Mouse (Mus musculus): ENCODE data around the gene Wwc1.

Wwc1 gene

DNA sequence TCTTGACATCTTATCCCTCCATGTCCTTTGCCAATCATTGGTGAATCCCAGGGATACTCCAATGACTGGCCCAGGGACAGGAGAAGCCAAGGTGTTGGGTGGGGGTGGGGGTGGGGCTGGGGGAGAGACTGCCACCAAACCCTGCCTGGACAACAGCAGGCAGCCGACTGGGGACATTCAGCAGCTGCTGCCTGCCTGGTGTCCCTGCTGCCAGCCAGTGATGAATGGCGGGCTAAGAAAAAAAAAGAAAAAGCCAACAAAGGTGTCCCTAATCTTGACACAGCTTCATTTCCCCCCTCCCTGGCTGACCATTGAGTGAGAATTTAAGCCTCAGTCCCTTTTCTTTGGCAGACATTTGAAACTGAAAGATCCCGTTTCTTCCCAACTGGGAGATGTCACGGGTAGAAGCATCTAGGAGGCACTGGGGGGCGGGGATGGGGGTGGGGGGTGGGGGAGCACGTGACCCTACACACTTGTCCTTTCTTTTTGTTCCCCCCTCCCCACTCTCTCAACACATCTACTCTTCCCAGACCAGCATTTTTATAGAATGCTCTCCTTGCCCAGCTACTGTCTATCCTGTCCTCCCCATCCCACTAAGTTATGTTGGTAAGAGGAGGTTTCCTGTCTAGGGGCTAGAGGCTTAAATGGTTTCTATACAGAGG is 7.9 kb downstream of the Wwc1 start:
- DNase-seq = no peak

DNA sequence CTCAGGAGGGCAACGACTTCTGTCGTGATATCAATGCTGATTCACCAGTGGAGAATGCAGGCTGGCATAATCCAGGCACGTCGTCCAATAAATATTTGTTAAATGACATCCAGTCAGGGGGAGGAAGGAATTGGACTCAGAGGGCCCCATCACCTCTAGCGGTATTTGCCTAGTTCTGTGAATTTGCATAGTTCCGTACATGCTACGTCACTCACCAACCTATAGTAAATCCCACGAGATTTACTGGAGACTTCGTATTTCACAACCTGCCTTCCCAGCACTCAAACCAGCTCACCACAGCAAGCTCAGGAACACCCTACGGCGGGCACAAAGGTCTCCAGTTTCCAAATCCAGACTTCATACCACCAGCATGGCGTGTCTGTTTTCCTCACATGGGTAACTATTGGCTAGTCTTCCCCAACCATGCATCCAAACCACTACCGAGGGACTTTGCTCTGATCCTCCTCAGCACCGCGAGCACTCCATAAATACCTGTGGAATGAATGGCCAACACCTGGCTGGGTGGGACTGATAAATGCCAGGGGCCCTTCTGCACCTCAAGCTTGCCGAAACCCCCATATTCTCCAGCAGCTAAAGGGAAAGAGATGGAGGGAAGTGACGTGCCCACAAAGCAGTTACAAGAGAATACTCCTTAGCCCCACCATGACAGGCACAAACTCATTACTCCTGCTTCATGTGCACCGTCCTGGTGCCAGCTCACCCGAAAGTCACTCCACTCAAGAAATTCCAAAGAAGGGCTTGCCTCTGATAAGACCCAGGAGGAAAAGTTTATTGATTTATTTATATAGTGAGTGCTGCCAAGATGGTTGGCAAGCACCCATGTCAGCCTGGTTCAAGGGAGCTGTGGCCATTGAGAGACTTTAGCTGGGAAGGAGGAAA is 9.3 kb downstream of the Wwc1 start:
- no peak for DNase-seq

DNA sequence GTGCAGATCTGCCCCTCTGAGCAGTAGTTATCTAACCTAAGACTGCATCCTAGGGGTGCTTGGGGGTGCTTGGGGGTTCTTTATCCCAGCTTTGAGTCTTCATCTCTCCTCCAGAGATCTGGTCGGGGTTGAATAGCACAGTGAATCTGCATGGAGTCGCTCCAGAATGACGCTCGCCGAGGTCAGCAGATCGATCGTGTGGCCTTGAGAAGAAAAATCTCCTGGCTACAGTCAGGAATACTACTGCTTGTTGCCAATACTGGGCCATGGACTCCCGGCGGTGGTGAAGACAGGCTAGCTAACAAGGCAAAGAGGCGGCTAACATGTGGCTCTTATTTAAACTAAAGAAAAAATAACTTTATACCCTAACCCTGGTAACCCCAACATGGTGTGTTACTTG is 12.0 kb downstream of the Wwc1 start:
- DNase-seq = no peak

DNA sequence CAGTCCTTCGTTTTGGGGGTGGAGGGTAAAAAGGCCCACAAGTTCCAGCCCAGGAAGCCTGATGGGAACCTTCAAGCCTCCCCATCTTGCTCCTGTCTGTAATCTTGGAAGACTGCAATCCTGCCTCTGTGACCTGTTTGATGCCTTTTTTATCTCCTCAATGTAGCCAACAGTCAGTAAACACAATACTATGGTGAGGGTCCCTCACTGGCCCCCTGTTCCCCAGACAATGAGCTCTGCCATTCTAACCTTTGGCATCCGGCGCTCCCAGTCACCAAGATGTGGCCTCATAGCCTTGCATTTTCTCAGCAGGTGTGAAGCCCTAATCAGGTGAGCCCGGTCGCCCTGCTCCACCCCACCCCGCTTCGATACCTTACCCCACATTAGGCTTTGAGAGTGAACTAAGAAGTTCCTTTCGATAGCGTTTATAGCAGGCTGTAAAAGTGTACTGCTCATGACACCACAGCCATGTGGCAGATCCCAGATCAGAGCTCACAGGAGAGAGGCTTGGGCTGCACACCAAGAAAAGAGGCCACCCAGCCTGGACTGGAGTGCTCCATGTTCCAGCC is 16.3 kb downstream of the Wwc1 start:
- DNase-seq = no peak

DNA sequence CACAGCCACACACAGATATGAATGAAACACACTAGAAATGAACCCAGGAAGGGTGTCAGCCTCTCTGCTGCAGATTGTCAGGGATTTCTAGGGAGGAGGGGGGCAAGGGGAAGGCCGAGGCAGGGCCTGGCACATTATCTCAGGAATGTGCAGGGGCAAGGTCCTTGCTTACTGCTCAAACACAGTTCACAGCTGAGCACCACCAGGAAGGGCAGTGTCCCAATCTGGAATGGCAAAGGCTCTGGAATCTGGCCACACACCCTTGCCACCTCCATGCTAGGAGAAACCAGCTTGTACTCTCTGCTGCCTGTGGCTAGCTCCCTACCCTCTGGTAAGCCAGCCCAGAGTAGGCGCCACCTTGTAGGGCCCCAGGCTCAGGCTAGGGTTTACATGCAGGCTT is 16.8 kb downstream of the Wwc1 start:
- no peak for DNase-seq

DNA sequence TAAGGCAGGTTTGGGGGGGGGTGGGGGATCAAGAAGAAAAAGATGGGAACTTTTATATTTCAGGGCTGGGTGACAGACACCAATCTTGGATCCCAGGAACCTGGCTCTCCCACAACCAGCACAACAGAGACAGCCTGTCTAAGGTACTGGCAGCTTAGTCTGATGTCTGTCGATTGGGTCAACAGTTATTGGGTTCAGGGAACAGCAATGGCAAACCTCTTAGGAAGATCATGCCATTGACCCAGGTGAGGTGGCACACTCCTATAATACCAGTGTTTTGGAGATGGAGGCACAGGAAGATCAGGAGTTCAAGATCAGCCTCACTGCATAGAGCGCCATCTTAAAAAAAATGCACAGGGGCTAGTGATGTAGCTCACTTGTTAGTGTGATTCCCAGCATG is 17.9 kb downstream of the Wwc1 start:
- DNase-seq = no peak

DNA sequence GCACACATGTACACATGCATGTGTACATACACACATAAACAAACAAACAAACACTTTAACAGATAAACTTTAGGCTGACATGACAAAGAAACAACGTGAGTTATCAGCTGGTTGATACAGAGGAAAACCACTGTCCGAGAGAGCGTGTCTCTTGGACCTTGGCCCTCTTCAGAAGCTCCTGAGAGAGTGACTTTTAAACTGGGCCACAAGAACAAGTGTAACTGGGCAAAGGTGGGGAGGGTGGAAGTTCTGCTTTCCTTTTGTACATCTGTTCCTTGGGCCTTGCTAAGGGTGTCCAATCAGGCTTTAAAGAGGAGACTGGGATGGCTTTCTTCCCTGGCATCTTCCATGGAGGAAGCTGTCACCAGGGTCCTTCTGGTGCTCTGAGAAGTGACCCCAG is 21.1 kb downstream of the Wwc1 start:
- no peak for DNase-seq

DNA sequence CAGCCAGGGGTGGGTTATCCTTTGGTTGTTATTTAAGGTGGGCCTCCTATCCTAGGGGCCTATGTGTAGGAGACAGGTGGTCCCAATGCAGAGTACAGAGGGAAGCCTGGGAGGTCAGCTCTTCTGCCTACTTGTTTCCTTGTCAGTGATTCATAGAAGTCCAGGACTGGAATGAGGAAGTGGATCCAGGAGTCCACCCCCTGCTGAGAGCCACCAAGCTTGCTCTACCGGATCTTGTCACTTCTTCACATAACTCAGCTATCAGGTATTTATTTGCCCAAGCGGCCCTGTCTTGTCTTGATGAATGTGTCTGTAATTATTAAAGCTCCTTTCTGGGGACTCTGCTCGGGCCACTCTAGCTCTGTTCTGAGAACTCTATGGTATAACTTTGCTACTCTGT is 24.8 kb downstream of the Wwc1 start:
- DNase-seq = no peak

DNA sequence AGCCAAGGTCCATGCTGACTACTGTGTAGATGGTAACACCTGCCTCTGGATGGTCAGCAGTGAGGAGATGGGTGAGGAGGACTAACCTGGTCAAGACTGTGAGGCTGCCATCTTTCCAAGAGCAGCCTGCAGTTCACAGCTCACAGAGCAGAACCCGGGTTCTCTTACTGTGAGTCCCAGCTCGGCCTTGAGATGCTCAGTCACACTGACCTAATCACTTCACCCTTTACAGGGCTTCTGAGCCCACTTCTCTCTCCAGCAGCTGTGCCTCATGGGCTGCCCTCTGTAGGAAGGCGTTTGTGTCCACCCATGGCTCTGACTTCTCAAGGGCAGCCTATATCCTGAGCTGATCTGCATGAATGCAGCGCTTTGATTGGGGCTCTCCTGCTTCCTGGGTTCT is 27.1 kb downstream of the Wwc1 start:
- no peak for DNase-seq

DNA sequence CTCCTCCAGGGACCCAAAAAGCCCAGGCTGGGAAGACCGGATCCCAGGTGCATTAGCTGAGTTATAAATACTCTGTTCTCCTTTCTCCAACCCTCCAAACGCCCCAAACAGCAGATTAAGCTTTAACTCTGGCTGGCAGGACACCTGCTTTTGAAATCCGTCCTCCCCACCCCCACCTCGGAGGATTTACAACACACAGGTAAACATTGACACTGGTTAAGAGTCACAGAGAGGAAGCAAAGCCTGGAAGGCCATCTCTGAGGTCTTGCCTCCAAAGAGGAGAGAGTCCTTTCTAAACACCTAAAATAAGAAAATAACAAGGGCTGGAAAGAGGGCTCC is 28.6 kb downstream of the Wwc1 start:
- DNase-seq = no peak

DNA sequence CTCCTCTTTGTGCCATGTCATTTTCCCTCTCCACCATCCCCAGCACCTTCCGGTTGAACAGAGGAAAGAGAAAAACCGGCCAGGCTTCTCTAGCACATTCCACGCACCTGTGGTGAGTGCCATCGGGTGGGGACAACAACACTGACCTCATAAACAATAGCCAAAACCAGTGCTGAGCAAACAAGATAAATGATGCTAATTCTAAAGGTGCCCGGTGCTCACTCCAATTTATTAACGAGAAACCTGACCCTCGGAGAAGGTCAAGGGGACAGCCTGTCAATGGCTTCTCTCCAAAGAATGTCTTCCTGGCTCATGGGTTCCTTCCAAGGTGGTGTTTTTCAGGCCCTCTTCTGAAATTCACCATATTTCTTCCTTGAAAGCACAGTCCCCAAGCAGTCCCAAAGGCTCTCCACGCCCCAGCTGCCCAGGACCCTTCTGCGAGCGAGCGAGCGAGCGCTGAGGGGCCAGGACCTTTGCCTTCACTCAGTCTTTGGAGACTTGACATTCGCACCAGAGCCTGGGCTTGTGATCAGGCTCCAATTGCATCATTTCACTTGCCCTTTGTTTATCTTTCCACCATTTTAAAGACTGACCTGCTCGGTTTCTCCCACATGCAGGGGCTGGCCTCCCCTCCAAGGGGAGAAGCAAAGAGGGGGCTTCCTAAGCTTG is 29.1 kb downstream of the Wwc1 start:
- no peak for DNase-seq

DNA sequence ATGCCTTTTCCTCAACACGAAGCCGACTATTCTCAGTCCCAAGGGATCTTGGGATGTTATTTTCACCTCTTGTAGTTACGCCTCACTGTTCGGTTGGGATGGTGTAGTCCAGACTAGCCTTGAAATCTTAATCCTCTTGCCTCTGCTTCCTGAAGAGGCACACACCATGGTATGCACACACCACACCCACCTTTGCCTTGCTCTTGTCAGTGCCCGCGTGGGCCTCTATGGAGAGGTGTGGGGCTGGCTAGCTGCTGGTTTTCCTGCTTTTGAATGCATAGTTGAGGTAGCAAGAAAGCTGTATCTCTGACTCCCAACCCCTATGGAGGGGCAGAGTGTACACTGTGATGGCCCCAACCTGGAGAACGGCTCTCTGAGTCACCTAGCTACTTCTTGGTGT is 29.9 kb downstream of the Wwc1 start:
- DNase-seq = no peak

DNA sequence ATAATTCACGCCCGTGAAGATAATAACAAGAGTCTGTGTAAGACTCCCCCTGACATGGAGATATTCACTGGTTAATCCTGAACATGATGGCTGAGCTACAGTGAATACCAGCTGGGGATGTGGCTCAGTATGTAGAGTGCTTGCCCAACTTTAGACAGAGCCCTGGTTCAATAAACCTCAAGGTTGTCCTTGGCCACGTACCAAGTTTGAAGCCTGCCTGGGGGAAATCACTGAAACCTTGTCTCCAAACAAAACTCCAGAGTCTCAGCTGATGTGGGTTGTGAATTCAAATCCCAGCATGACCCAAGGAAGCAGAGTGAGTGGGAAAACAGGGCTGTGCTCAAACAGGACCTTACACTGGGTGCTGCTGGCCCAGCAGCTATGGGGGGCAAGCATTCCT is 30.3 kb downstream of the Wwc1 start:
- no peak for DNase-seq

DNA sequence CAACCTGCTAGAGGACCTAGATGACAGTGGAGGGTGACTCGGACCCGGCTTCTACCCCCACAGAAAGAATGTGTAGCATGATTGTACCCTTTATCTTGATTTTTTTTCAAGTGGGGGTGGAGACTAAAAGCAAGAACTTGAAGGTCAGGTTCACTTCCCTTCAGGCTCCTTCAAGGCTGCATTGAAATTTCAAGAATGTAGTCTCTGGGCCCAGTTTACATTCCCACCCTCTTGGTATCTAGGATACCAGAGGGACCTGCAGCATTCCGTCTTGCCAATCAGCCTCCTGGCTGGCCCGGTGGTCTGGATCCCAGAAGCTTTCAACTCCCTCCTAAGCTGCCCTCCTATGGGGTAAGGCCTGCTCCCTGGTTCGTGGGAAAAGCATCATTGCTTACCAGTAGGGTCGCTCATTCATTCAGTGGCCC is 31.9 kb downstream of the Wwc1 start:
- DNase-seq = no peak

DNA sequence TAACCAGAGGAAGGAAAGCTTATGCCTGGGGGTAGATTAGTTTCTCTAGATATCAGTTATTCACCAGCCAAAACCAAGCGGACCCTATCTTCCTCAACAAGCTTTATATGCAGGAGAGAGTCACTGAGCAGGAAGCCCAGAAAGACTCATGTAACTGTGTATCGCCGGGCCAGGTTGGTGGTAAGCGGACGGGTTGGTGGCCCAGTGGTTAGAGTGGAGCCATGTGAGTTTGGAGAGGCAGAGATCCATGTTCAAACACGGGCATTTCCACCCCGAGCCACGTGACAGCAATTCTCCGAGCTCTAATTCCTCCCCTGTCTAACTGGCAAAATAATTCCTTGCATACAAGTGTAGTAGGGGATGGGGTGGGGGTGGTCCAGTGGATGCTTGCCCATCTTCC is 32.4 kb downstream of the Wwc1 start:
- peak; percentile 81 for DNase-seq

DNA sequence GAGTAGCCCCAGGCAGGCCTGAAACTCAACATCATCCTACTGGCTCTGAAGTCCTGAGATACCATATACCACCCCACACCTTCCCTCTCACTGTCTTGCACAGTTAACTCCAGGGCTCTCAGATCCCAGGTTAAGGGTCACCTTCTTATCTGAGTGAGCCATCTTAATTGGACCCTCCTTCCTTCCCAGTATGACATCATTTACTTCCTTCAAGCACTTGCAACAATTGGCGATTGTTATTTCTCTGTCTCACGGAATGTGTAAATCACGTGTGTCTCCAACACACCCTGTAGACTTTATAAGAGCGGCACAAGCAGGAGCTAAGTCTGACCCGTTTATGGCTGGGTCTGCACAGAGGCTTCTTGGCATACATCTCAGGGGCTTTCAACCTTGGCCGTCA is 35.1 kb downstream of the Wwc1 start:
- DNase-seq = no peak

DNA sequence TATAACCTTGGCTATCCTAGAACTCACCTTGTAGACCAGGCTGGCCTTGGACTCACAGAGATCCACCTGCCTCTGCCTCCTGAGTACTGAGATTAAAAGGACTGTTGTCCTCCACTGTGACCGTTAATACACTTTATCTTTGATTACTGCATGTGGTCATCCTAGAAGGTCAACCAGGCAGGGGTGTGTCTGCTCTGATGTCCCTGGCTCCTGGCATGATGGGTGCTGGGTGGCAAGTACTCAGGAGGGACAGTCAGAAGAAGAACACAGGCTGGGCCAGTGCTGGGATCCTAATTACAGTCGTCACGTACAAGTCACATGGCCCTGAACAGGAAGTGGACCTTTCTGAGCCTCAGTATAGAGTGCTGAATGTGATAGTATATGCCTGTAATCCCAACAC is 38.7 kb downstream of the Wwc1 start:
- DNase-seq = no peak

DNA sequence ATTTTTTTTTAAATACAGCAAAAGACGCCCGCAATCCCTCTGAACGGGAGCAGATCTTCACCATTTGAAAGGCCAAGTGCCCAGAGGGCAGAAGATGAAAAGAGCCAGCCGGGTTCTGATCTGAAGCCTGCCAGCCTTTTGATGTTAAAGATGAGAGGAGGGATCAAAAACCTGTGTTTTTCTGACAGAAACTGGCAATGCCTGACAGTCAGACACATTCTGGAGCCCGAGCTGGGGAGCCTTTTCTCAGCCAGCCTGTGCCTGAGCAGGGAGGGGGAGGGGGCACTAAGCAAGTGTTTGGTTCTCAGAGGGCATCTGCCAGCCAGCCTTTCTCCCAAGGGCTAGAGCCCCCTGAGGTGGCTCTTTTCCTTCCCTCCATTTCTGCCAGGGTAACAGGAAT is 39.3 kb downstream of the Wwc1 start:
- no peak for DNase-seq

DNA sequence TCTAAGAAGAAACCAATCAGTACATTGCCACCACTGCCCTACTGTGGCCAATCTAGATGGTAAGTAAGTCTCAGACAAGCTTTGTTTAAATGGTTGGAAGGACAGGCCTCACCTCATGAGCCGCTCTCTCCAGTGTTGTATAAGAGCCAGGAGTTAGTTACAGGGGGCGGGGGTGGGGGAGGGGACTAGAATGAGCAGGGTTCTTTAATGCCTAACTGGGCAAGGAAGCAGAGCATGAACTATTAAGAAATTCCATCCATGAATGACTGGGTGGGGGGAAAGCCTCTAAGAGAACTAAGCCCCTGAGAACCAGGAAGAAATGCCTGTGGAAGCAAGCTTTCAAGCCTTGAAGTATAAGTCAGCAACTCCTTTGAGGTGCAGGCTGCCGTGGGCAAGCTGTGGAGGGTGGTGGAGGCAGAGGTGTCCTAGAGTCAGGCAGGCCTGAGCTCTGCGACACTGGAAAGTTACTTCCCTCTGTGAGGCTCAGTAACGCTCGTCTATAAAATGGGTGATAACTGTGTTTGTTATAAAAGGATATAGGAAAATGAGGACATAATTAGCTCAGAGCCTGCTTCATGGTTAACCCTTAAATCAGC is 41.4 kb downstream of the Wwc1 start:
- DNase-seq = no peak

DNA sequence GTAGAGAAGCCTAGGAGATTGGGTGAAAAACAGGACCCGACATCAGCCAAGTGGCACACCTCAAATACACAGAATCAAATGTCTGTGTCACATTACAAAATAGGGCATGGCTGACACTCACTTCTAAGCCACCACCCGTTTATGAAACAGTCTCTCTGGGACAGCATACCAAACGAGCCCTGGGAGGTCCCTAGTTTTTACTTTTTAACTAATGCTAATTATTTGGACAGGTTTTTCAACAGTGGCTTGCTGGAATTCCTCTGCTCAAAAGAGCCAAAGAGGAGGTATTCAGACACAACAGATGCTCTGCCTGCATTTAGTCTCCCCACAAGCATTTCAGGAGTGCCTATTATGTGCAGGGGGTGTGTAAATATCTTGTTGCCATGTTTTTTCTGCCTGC is 44.7 kb downstream of the Wwc1 start:
- DNase-seq = no peak

DNA sequence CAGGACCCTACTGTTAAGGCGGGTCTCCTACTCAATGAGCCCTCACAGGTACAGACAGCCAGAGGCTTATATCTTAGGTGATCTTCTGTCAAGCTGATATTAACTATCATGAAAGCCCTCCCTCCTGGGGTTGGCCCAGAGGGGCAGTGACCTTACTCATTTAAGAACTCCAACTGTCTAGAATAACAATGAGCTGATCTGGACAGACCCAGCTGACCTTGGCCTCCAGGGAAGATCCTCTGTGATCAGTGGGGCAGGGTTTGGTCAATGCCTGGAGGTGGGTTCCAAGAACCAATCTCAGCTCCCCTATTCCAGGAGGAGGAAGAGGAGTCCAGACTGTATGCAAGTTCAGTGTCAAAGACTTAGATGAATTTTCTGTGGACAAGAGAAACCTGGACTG is 45.2 kb downstream of the Wwc1 start:
- no peak for DNase-seq

DNA sequence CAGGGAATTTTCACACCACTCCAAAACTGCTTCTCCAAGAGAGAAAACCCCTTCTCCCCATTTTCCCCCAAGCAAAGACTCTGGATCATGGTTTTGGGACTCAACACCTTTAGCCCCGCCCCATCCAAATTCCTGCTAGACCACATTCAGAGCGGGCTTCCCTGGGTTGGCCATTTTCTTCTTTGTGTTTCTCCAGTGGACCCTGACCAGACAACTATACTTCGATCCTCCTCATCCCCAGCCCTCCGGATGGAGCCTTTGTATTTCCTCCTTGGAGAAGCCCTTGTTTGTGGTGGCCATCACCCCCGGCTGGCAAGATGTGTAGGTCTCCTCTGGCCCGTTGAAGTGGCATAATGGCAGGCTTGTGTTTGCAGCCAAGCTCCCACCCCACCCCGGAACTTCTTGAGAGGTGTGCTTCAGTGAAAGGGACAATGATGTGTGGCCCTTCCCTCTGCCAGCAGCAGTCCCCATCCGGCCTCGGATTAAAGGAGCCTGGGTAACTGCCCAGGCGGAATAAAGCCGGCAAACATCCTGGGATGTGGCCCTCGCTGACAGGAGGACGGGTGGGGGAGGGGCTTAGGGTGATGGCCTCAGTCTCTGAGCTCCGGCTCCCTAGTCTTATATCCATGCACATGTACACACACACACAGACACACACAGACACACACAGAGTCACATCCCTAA is 46.8 kb downstream of the Wwc1 start:
- no peak for DNase-seq
